Mouse (Mus musculus): ENCODE data around the gene Mrpl4.
A peak's percentile ranks its signal among the peaks of the same experiment; 100 is the strongest.
"Not testable (repeated sequence)": the region's sequence is repeated elsewhere in the genome, so short reads cannot be mapped to it uniquely, and the experiment has no call there.

The Mrpl4 gene

DNA sequence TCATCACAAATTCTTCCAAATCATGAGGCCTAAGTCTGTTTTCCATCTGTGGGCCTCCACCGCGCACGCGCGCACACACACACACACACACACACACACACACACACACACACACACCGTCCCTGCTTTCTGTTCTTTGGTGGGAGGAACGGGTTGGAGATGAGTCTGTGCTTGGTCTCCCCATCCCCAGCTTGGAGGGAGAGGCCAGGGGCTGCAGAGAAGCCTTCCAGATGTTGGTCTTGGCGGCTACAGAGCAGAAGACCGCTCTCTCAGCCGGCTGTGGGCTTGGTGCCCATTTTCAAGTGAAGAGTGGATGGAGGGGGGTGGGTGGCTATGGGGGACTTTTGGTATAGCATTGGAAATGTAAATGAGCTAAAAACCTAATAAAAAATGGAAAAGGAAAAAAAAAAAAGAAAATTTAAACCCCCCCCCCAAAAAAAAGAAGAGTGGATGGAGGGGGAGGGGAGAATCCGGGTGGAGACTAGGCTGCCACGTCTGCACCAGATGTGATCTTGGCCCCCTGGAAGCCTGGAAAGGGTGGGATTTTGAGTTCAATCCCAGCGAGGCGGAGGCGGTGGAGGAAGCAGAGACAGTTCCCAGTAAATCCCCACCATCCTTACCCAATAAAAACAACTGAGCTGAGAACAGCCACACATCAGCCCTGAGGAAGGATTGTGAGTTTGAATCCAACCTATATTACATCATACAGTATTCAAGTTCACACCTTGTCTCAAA, 15.4 kb upstream of the Mrpl4 start:
- DNase-seq (ENCODE audit: low spot score in 2 of 2): no peak

DNA sequence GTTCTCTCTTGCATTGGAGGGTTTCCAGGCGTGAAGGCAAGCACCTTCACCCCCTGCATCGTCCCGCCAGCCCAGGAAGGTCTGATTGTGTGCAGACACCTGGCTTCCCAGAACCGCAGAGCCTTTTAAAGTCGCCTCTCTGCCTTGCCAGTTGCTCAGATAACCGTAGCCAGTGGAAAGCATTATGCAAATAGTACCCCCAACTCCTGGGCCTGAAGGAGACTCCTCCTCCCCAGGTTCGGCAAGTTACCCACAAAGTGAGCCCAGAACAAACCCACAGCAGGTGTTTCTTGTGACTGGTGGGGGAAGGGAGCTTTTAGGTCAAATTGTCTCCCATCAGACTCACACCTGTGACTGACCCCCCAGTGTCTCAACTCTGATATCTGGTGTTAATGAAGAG, 14.6 kb upstream of the Mrpl4 start:
- no peak for DNase-seq (ENCODE audit: low spot score in 2 of 2)

DNA sequence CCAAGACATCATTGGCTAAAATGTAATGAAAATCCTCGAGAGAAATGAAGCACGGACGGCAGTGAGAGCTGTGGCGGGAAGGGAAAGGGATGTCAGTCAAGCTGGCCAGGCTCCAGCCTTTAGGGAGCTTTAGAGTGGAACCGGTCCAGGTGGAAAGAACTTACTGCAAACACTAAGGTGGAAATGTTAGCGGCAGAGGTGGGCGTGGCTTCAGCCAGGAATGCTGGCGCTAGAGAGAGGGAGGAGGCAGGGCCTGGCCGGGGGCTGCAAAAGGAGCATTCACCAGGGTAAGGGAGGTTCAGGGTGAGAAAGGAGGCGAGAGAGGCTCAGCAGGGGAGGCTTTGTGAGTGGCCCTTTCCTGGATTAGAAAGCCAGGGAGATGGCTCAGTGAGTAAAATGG, 11.7 kb upstream of the Mrpl4 start:
- no peak for DNase-seq (ENCODE audit: low spot score in 2 of 2)

DNA sequence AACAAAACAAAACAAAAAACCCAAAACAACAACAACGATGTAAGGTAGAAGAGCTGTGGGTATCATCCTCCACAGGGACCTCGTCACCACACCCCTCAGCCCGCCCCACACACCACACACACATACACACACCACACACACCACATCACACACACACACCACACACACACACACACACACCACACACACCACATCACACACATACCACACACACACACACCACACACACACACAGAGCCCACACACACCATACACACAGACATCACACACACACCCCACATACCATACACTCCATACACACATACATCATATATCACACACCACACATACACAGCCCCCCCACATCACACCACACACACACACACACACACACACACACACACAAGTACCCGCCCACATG, 11.0 kb upstream of the Mrpl4 start:
- no peak for DNase-seq (ENCODE audit: low spot score in 2 of 2)

DNA sequence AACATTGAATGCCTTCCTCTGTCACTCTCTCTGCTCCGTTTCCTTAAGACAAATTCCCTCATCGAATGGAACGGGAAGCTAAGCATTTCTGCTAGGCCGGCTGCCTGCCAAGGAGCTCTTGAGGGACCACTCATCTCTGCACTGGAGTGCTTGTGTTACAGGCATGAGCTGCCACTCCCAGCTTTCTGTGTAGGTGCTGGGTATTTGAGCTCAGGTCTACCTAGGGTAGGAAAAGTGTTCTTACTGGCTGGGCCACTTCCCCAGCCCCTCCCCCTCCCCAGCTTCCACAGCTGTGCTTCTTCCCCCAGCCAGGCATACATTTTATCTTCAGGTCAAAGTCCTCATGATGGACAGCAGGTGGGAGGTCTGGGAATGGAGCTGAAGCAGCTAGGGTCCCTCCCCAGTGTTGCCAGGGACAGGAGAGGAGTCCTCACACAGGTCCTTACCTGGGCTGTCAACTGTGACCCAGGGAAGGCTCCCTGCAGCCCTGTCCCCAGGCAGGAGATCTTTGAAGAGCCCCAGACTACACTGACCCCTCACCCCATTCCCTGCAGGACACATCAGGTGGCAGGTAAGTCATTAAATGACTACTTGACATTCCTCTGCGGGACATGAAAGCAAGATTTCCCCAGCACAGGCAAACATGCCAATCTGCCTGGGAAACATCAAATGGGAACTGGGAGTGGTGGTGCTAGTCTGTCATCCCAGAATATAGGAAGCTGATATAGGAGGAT, 9.2 kb upstream of the Mrpl4 start:
- no peak for DNase-seq (ENCODE audit: low spot score in 2 of 2)

DNA sequence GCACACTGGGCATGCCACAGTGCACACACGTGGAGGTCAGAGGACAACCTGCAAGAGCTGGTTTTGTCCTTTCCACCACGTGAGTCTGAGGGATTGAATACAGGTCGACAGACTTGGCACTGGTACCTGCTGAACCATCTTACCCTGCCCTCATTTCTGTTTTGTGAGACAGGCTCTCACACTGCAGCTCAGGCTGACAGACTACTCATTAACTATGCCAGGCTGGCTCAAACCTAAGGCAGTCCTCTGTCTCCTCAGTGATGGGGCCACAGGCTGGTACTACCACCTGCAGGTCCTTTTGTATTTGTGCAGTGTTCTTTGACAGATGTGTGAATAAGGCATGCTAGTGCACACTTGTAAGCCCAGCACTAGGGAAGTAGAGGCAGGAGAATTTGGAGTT, 7.5 kb upstream of the Mrpl4 start:
- DNase-seq (ENCODE audit: low spot score in 2 of 2): no peak

DNA sequence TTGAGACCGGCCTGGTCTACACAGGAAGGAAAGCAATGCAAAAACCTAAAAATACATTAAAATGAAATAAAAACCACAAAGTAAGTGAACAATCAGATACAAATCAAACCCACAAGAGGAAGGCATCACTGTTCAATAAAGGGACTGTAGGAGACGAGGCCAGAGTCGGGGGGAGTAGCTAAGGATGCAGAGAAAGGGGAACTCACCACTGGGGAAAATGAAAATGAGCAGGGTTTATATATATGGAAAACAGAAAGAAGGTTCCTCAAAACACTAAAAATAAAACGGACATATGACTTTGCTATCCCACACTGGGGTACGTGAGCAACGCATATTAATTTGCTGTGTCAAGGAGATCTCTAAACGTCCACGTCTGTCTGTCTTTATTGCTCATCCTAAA, 5.5 kb upstream of the Mrpl4 start:
- no peak for DNase-seq (ENCODE audit: low spot score in 2 of 2)

DNA sequence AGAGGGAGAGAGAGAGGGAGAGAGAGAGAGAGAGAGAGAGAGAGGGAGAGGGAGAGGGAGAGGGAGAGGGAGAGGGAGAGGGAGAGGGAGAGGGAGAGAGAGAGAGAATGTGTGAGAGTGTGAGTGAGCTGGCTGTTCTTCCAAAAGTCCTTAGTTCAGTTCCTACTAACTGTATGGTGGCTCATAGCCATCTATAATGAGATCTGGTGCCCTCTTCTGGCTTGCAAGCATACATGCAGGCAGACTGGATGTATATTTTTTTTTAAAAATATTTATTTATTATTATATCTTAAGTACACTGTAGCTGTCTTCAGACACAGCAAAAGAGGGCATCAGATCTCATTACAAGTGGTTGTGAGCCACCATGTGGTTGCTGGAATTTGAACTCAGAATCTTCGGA, 4.2 kb upstream of the Mrpl4 start:
- DNase-seq (ENCODE audit: low spot score in 2 of 2): not testable (repeated sequence)

DNA sequence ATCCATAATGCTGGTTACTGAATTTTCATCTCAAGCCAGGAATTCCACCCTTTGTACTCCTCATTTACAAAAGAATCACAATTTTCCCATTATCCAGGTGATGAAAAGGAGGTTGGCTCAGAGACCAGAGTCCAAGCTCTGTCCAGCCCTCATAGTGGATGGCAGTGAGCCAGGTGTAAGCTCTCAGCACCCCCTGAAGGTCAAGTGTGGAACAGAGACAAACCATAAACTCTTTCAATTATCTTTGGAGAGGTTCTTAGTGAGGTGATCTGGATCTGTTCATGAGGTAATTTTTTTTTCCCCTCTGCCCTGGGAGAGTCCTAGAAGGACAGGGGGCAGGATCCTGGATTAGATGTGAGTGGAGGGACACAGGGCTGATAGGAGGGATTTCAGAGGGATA, 1.7 kb upstream of the Mrpl4 start:
- no peak for DNase-seq (ENCODE audit: low spot score in 2 of 2)

DNA sequence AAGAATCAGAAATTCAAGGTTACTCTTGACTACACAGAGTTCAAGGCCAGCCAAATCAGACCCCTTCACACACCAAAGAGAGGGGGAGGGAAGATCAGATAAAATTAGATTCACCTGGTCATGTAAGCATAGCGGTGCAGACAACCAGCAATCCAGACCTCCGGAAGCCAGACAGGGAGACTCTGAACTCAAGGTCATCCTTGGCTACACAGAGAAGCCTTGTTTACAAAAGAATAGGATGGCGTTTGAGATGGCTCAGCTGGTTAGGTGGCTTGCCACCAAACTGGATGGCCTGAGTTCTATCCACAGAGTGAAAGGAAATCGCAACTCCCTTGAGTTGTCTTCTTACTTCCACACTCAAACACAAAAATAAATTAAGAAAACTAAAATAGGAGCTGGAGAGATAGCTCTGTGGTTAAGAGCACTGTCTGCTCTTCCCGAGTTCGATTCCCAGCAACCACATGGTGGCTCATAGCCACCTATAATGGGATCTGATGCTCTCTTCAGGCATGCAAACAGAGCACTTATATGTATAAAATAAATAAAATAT, 812 bp upstream of the Mrpl4 start:
- DNase-seq (ENCODE audit: low spot score in 2 of 2): no peak

DNA sequence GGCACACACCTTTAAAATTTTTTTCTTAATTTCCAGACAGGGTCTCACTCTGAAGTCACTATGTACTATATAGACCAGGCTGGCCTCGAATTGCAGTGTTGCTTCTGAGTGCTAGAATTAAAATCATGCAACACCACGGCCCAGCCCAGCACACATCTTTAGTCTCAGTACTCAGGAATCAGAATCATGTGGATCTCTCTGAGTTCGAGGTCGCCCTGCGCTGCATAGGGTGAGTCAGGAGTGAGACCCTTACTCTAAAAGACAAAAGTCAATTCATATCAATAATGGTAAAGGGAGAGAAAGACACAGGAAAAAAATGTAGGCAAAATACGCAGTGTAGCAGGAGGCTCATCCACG, 290 bp upstream of the Mrpl4 start:
- no peak for DNase-seq (ENCODE audit: low spot score in 2 of 2)

DNA sequence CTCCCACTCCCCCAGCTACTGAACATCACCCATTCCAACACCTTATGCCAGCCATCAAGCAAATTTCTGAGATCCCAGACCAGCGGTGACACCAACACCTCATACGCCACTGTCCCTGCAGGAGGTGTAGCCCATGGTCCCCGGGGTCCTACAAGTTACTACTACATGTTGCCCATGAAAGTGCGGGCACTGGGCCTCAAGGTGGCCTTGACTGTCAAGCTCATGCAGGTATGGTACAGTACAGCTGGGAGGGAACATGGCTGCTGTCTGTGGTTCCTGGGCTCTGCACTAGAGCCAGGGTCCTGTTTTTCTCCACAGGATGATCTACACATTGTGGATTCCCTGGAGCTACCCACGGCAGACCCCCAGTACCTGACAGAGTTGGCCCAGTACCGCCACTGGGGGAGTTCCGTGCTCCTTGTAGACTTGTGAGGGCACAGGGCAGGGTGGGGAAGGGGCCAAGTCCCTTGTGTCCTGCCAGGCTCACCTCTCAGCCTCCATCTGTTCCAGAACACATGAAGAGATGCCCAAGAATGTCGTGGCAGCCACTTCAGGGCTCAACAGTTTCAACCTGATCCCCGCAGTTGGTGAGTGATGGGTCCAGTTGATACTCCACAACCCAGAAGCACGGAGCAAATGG, 4.9 kb downstream of the Mrpl4 start:
- DNase-seq (ENCODE audit: low spot score in 2 of 2): no peak

DNA sequence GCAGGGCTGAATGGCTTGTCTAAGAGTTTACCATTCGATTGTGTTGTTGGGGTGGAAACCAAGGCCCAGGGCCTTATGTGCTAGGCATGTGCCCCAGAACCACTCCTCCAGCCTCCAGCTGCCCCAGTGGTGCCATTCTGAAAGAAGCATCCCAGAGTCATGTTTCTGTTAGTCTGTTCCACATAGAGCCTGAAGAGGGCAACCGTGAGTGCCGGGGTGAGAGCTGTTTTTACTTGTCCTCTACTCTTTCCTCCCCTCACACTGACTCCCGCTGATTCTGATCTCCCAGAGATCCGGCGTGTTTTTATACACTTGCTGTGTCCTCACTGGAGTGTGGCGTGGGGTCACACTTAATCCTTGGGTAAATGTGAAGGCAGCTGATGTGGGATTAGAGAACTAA, 5.5 kb downstream of the Mrpl4 start:
- DNase-seq (ENCODE audit: low spot score in 2 of 2): no peak

DNA sequence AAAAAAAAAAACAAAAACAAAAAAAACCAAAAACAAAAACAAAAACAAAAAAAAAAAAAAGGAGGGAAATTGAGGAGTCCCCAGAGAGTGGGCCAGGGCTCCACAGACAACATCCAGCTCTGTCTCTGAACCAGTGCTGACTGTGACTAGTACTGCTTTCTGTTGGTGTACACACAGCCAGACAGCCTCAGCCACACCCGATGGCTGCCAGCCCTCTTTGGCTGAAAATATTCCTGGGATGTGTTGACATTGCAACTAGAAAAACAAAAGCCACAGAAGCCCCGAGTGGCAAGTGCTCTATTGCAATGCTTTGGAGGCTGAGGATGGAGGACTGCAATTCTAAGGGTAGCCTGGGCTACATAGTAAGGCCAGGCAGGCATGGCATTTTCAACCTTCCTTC, 7.8 kb downstream of the Mrpl4 start:
- no peak for DNase-seq (ENCODE audit: low spot score in 2 of 2)

DNA sequence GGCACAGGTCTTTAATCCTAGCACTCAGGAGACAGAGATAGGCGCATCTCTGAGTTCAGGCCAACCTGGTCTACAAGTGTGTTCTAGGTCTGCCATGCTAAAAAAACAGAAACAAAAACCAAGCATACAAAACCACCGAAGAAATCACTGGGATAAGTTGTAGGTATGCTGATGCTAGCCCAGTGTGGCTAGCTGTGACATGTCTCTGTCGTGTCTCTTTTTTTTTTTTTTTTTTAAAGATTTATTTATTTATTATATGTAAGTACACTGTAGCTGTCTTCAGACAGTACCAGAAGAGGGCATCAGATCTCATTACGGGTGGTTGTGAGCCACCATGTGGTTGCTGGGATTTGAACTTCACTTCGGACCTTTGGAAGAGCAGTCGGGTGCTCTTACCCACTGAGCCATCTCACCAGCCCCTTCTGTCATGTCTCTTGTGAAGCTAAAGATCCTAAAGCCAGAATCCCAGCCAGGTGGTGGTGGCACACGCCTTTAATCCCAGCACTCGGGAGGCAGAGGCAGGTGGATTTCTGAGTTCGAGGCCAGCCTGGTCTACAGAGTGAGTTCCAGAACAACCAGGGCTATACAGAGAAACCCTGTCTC, 8.5 kb downstream of the Mrpl4 start:
- DNase-seq (ENCODE audit: low spot score in 2 of 2): not testable (repeated sequence)

DNA sequence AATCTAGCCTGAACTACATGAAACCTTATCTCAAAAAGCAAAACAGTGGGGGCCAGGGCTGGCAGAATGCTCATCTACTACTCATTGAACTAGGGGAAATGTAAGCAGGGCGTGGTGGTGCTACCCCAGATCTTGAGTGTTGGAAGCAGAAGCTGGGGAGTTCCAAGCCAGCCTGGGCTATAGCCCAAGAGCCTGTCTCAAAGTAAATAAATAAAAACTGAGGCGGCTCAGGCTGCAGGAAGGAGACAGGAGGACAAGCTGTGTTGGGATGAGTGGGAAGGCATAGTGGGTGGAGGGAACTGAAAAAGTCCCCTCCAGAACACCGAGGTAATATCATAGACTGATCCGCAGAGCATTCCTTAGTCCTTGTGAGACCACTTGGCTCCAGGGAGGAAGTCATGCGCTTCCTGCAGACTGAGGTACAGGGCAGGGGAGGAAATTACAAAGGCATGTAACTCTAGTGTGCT, 9.3 kb downstream of the Mrpl4 start:
- DNase-seq (ENCODE audit: low spot score in 2 of 2): no peak

DNA sequence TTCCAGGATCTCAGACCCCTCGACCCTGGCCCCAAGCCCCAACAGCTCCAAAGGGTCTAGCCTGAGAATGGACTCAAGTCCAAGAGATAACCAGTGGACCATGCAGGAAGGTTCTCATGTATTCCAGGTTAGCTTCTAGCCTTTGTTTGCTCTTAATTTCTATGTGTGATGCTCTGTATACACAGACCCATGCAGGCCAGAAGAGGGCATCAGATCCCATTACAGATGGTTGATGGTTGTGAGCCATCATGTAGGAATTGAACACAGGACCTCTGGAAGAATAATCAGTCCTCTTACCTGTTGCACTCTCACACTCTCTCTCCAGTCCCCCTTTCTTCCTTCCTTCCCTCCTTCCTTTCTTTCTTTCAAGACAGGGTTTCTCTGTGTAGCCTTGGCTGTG, 9.8 kb downstream of the Mrpl4 start:
- no peak for DNase-seq (ENCODE audit: low spot score in 2 of 2)

DNA sequence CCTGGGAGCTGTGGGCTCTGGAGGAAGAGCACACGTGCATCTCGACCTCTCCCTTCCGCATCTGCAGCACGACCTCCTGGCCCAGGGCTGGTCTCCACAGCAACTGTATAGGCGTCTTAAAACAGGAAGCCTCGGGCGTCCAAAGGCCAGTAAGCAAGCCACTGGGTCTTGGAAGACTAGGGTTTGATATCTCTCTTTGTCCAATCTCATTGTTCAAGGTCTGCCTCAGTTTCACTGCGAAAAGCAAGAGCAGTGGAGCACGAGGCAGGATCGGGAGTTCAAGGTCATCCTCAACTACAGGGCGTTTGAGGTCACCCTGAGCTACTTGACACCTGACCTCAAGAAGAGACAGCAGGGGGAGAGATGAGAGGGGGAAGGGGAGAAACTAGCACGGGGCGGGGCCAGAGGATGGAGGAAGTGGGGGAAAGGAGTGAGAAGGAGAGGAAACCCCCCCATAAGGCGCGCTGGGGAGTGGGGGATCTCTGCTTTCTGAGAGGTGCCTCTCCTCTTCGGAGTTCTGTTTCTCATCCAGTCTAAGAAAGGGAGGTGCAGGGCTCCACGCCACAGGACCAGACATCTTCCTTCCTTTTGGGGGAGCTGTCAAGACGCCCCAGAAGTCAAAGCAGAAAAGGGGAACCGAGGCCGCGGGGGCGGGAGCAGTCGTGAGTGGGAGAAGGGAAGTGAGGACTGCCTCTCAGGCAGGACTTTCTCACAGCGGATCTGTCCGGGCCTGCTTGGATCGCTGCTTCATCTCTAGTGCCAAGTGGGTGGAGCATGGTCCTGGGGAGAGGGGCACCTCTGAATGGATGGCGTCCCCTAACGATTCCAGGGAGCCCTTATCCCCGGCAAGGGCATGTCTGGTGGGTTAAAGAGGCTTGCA, 12.4 kb downstream of the Mrpl4 start:
- peak in 1 of 2 experiments; percentile 58 for DNase-seq (ENCODE audit: low spot score in 2 of 2)

DNA sequence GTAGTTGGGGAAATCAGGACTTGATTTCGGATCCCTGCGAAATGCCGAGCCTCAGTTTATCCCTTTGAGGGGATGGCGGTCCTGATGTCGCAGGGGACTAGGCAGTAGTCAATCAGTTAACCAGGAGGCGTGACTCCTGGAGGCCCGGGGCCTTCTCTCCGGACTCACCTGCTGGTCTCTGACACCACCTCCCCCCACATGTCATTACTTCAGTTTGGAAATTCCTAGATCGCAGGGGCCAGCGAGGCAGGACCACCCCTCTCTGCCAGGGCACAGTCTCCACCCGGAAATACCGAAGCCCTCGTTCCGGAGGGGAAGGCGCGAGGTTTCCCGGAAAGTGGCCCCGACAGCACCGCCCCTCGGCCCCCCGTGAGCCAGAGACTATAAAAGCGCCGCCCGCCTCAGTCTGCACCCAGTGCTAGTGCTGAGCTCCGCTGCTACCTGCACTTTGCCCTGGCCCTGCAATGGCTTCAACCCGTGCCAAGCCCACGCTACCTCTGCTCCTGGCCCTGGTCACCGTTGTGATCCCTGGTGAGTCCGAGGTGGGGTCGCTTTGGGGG, 13.1 kb downstream of the Mrpl4 start, which contains the start of gene Icam1:
Gene Icam1, plus strand, starts transcription at position 415 of the 560 bp plus-strand sequence.
- no peak for DNase-seq (ENCODE audit: low spot score in 2 of 2)

DNA sequence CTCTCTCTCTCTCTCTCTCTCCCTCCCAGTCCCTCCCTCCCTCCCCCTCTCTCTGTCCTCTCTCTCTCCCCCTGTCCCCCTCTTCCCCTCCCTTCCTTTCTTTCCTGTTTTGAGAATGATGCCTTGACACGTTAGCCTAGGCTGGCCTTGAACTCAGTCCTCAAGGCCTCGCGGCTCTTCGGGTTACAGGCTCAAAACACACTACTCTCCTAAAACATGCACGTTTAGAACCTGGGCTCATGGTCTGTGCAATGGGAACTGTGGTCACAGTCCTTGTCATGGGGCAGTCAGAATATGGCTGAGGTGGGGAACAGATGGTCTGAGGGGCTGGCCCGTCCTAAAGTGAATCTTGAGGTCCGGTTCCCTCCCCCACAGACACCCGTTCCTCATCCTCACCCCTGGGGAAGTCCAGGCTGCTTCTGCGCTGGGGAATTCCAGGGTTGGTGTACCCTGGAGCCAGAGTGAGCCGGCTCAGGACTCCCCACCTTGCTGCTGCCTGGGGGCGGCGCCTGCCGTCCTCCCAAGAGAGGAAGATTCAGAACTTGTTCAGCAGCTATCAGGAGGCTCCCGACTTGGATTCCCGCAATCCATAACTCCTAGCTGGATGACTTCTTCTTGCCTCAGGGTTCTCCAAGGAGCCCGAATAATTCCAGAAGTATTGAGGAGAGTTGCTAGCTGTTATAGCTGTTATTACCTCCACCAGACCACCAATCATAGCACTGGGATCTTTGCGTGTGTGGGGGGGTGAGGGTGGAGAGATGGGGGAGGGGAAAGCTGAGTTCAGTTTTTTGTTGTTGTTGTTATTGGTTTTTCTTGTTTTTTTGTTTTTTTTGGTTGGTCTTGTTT, 14.0 kb downstream of the Mrpl4 start:
- DNase-seq (ENCODE audit: low spot score in 2 of 2): no peak

Measured in frontal cortex, postnatal 36 days (tissue).